Mouse (Mus musculus) CD4-positive naive resting alpha-beta T cell, adult 76 days (primary cell): ENCODE data around the gene Olfr1208. TPM values are rescaled to one million over a fixed set of nuclear protein-coding genes. Genes with fewer than 3 reads are reported as not detected.

Experiments
- total RNA-seq: library from RNA; stranded (reverse); gene quantifications from one replicate; pipeline ENCODE4 v1.2.4, GENCODE M21; 2023

The Olfr1208 gene
- not detected for total RNA-seq

GRCm38 (mm10) chr2:88902211-88902610, at the start of gene Olfr1208:
Gene Olfr1208 (minus strand): TSS chr2:88902311.

DNA sequence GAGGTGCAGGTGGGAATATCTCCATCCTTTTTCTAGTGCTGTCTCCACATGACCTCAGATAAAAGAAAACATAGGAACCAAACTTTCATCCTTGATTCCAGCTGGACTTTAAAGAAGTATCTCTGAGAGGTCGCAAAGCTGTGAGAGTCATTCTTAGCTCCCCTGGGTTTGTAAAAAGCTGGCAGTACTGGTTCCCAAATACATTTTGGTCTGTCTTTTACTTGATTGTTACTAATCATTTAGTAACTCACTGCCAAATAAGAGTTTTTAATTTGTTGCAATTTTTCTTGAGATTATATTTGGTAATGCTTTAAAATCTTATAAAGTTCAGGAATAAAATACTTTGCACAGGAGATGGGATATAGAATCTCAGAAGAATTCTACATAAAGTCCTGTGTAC, 35.9 kb upstream of the Olfr1208 start, which contains the start of gene Olfr1211:
Gene Olfr1211, minus strand, starts transcription at position 101 of the 400 bp plus-strand sequence.

GRCm38 (mm10) chr2:88915057-88915456, 12.9 kb upstream of the Olfr1208 start, which contains the start of gene Olfr1209:
Gene Olfr1209 (minus strand): TSS chr2:88915157.

GRCm38 (mm10) chr2:88862931-88863330, 39.2 kb downstream of the Olfr1208 start, which contains the start of gene Olfr1206:
Gene Olfr1206 (plus strand): TSS chr2:88863231.

DNA sequence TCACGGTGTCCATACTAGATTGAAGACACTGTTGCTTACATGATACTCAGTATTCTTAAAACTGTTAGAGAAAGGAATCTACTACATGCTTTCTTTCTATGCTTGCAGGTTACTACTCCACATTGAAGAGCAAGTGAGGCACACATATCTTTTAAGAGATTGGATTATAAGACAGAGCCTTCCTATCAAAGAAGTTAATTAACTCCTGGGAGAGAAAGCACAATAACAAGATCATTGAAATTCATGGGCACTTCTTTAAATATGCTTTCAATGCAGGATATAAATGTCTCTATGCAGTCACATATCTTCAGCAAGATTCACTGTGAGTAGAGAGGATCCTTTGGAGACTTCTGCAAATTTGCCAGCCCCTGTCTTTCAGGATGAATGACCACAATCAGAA, 53.1 kb downstream of the Olfr1208 start, which contains the start of gene Olfr1204:
Gene Olfr1204, plus strand, starts transcription at position 301 of the 400 bp plus-strand sequence.

Other genes starting within 250 kb of the Olfr1208 start
- gene Olfr1193, start 226.7 kb downstream of the Olfr1208 start, total RNA-seq, result not detected
- not detected for gene Olfr1195, start 213.1 kb downstream of the Olfr1208 start, total RNA-seq
- gene Olfr1196, start 197.7 kb downstream of the Olfr1208 start, total RNA-seq, result not detected
- not detected for gene Olfr1197, start 169.9 kb downstream of the Olfr1208 start, total RNA-seq
- gene Olfr1198, start 150.9 kb downstream of the Olfr1208 start, total RNA-seq, result not detected
- gene Olfr1199, start 141.8 kb downstream of the Olfr1208 start, total RNA-seq, result not detected
- not detected for gene Olfr1200, start 131.8 kb downstream of the Olfr1208 start, total RNA-seq
- gene Olfr1201, start 109.3 kb downstream of the Olfr1208 start, total RNA-seq, result not detected
- gene Olfr1202, start 87.8 kb downstream of the Olfr1208 start, total RNA-seq, result not detected
- gene Olfr1205, start 72.6 kb downstream of the Olfr1208 start, total RNA-seq, result not detected
- gene Olfr1204, start 53.0 kb downstream of the Olfr1208 start, total RNA-seq, result not detected
- gene Olfr1206, start 39.1 kb downstream of the Olfr1208 start, total RNA-seq, result not detected
- gene Olfr1209, start 12.8 kb upstream of the Olfr1208 start, total RNA-seq, result not detected
- gene Olfr1211, start 35.8 kb upstream of the Olfr1208 start, total RNA-seq, result not detected
- not detected for gene Olfr1212, start 51.7 kb upstream of the Olfr1208 start, total RNA-seq
- gene Gm13762, start 78.0 kb upstream of the Olfr1208 start, total RNA-seq, result not detected
- not detected for gene Olfr1214, start 90.3 kb upstream of the Olfr1208 start, total RNA-seq
- gene Olfr1215, start 104.7 kb upstream of the Olfr1208 start, total RNA-seq, result not detected
- not detected for gene Olfr1216, start 116.0 kb upstream of the Olfr1208 start, total RNA-seq
- not detected for gene Olfr1217, start 129.8 kb upstream of the Olfr1208 start, total RNA-seq
- gene Olfr1218, start 158.9 kb upstream of the Olfr1208 start, total RNA-seq, result not detected
- not detected for gene Olfr1219, start 181.2 kb upstream of the Olfr1208 start, total RNA-seq
- not detected for gene Olfr1220, start 204.5 kb upstream of the Olfr1208 start, total RNA-seq
- gene Olfr1221, start 215.0 kb upstream of the Olfr1208 start, total RNA-seq, result not detected
- not detected for gene Olfr1222, start 230.7 kb upstream of the Olfr1208 start, total RNA-seq
- not detected for gene Olfr1223, start 249.2 kb upstream of the Olfr1208 start, total RNA-seq